Mouse (Mus musculus): ENCODE results near the gene D430041D05Rik. TPM values are rescaled to one million over a fixed set of nuclear protein-coding genes. Genes with fewer than 3 reads are reported as not detected.

D430041D05Rik gene
- polyA plus RNA-seq, 1 experiment from 2014 or later = 2.5 TPM

DNA sequence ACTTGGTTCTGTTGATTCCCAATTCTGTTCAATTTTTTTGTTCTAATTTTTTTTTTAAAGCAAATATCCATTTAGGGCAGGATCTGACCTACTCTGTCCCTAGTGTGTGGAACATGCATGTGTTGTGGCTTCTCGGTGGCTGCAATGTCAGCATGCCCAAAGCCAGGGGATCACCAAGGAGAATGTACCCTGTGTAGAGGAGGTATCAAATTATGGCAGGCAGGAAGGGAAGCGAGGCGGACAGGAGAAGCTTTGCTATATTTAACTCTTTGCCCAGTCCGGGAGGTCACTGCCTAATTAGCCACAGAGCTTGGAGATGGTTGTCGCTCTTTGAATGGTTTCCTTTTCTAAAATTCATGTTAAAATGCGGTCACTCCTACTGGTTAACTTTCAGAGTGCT is 212.6 kb downstream of the D430041D05Rik start:
- ATAC-seq (replicated peaks; ENCODE audit: low FRiP score) (no peak), DNase-seq (ENCODE audit: low spot score) (no peak)
- H3K27me3 ChIP-seq (ENCODE audit: control insufficient read depth, insufficient read depth, low read length) = no peaks in the 10 kb centered on the region
- H3K9ac ChIP-seq (ENCODE audit: low read length) = no peak overlapping the region
- no peak overlapping the region for H3K27ac ChIP-seq (ENCODE audit: low read depth, low read length)
- no peak overlapping the region for H3K4me2 ChIP-seq (ENCODE audit: low read depth, low read length, severe bottlenecking)
- no peaks in the 10 kb centered on the region for H3K9me3 ChIP-seq (ENCODE audit: control insufficient read depth, low read length)
- no peaks in the 10 kb centered on the region for H3K4me1 ChIP-seq (replicated peaks; ENCODE audit: control insufficient read depth, insufficient read depth, low read length)
- no peak overlapping the region for H3K4me3 ChIP-seq (ENCODE audit: low read depth, low read length)
- H3K36me3 ChIP-seq (ENCODE audit: control insufficient read depth, insufficient read depth, low read length) = no peaks in the 10 kb centered on the region
- 81% methylated on average over 6 of the region's 6 CpGs for WGBS

- no peak overlapping the region for H3K27ac ChIP-seq (ENCODE audit: low read depth, low read length)
- H3K9me3 ChIP-seq (ENCODE audit: control insufficient read depth, low read length) = no peaks in the 10 kb centered on the region
- no peak overlapping the region for H3K4me3 ChIP-seq (ENCODE audit: low read depth, low read length)
- DNase-seq (ENCODE audit: low spot score) = no peak
- H3K27me3 ChIP-seq (ENCODE audit: control insufficient read depth, insufficient read depth, low read length) = no peaks in the 10 kb centered on the region
- 26% methylated on average over 3 of the region's 3 CpGs for WGBS
- H3K4me2 ChIP-seq (ENCODE audit: low read depth, low read length, severe bottlenecking) = no peak overlapping the region
- H3K36me3 ChIP-seq (ENCODE audit: control insufficient read depth, insufficient read depth, low read length) = no peaks in the 10 kb centered on the region
- H3K9ac ChIP-seq (ENCODE audit: low read length) = no peak overlapping the region
- no peaks in the 10 kb centered on the region for H3K4me1 ChIP-seq (replicated peaks; ENCODE audit: control insufficient read depth, insufficient read depth, low read length)
- no peak for ATAC-seq (replicated peaks; ENCODE audit: low FRiP score)
These were observed 213.5 kb downstream of the D430041D05Rik start for GRCm38 (mm10) chr2:104197281-104197680.

DNA sequence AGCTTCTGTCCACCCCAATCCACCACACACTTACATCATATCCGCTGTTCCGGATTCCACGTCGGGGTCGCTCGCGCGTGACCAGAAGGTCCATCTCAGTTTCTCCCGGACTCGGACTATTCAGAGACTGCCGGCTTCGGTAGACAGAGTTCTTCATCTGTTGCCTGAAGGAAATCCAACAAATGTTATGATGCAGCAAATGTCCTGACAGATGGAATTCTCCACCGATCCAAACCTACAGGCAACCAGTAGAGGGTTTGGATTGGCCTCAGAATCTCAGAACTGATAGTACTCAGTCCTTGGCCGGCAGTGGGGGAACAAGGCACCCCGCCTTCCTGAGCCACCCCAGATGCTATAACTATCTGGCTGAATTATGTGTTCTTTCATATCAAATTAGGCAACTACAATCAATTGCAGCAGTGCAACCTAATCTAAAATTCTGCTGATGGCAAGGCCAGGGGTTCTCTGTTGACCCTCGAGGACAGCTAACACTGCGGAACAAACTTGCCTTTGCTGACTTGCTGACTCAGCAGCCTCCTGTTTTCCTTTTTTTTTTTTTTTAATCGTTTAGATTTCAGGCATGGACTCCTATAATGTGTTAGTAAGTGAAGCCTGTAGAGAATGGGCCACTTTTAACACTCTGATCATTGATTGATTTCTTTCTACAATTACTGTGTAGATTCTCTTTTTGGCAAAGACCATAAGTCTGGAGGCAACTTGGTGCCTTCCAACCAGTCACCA is 218.2 kb downstream of the D430041D05Rik start:
- Histone ChIP-seq H3K36me3 (ENCODE audit: control insufficient read depth, insufficient read depth, low read length) (no peaks in the 10 kb centered on the region), H3K4me3 (ENCODE audit: low read depth, low read length) (no peak overlapping the region), H3K9me3 (ENCODE audit: control insufficient read depth, low read length) (no peaks in the 10 kb centered on the region), H3K4me1 (replicated peaks; ENCODE audit: control insufficient read depth, insufficient read depth, low read length) (no peaks in the 10 kb centered on the region), H3K4me2 (ENCODE audit: low read depth, low read length, severe bottlenecking) (no peak overlapping the region), H3K27ac (ENCODE audit: low read depth, low read length) (no peak overlapping the region), H3K9ac (ENCODE audit: low read length) (no peak overlapping the region), H3K27me3 (ENCODE audit: control insufficient read depth, insufficient read depth, low read length) (no peaks in the 10 kb centered on the region)
- ATAC-seq (replicated peaks; ENCODE audit: low FRiP score) = no peak
- DNase-seq (ENCODE audit: low spot score) = peak; percentile 21
- 93% methylated on average over 18 of the region's 18 CpGs for WGBS

DNA sequence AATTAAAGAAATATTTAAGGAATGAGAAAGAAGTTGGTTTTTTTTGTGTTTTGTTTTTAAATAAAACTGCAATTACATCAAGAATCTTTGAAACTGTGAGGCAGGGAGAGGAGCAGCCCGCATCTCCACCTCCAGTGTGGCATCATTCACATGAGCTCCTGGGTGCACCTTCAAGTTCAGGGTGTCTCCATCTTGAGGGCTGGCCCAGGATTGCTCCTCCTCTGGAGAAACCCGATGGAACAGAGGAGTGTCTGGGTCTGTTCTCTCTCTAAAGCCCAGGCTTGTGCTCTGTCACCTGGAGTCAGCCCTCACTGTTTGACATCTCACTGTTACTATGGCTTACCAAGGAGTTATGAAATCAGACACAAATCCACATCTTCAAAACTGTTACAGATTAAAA is 219.1 kb downstream of the D430041D05Rik start:
- no peak overlapping the region for H3K27ac ChIP-seq (ENCODE audit: low read depth, low read length)
- H3K4me3 ChIP-seq (ENCODE audit: low read depth, low read length) = no peak overlapping the region
- H3K36me3 ChIP-seq (ENCODE audit: control insufficient read depth, insufficient read depth, low read length) = no peaks in the 10 kb centered on the region
- no peak for ATAC-seq (replicated peaks; ENCODE audit: low FRiP score)
- H3K9ac ChIP-seq (ENCODE audit: low read length) = no peak overlapping the region
- DNase-seq (ENCODE audit: low spot score) = no peak
- no peaks in the 10 kb centered on the region for H3K27me3 ChIP-seq (ENCODE audit: control insufficient read depth, insufficient read depth, low read length)
- WGBS = 76% methylated on average over 2 of the region's 2 CpGs
- H3K9me3 ChIP-seq (ENCODE audit: control insufficient read depth, low read length) = no peaks in the 10 kb centered on the region
- H3K4me1 ChIP-seq (replicated peaks; ENCODE audit: control insufficient read depth, insufficient read depth, low read length) = no peaks in the 10 kb centered on the region
- no peak overlapping the region for H3K4me2 ChIP-seq (ENCODE audit: low read depth, low read length, severe bottlenecking)

GRCm38 (mm10) chr2:104188859-104189258 is 222.0 kb downstream of the D430041D05Rik start:
- 89% methylated on average over 2 of the region's 2 CpGs for WGBS
- no peak for ATAC-seq (replicated peaks; ENCODE audit: low FRiP score)
- H3K9me3 ChIP-seq (ENCODE audit: control insufficient read depth, low read length) = no peaks in the 10 kb centered on the region

DNA sequence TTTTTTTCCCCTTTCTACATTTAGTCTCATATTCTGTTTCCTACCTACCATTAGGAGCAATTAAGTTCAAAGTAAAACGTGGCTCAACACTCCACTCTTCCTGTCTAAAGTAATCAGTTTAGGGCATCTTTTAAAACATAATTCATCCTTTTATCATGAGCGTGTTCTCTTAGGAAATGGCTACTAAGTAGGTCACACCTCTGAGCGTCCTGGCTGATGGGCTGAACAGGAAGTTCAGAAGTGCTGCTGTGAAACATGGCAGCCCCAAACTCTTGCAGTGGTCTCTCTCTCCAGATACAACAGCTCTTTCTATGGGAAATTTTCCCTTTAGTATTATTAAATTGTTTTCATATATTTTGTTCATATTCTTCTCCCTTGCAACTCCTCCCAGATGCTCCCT is 223.7 kb downstream of the D430041D05Rik start:
- Histone ChIP-seq H3K27me3 (ENCODE audit: control insufficient read depth, insufficient read depth, low read length) (no peaks in the 10 kb centered on the region), H3K4me1 (replicated peaks; ENCODE audit: control insufficient read depth, insufficient read depth, low read length) (no peaks in the 10 kb centered on the region), H3K27ac (ENCODE audit: low read depth, low read length) (no peak overlapping the region), H3K4me2 (ENCODE audit: low read depth, low read length, severe bottlenecking) (no peak overlapping the region), H3K9me3 (ENCODE audit: control insufficient read depth, low read length) (no peaks in the 10 kb centered on the region), H3K4me3 (ENCODE audit: low read depth, low read length) (no peak overlapping the region), H3K36me3 (ENCODE audit: control insufficient read depth, insufficient read depth, low read length) (no peaks in the 10 kb centered on the region), H3K9ac (ENCODE audit: low read length) (no peak overlapping the region)
- WGBS = 73% methylated on average over 3 of the region's 3 CpGs
- no peak for DNase-seq (ENCODE audit: low spot score)
- no peak for ATAC-seq (replicated peaks; ENCODE audit: low FRiP score)

More at GRCm38 (mm10) chr2:104188859-104189258, 222.0 kb downstream of the D430041D05Rik start:
- Histone ChIP-seq H3K4me3 (ENCODE audit: low read depth, low read length) (no peak overlapping the region), H3K4me2 (ENCODE audit: low read depth, low read length, severe bottlenecking) (no peak overlapping the region), H3K36me3 (ENCODE audit: control insufficient read depth, insufficient read depth, low read length) (no peaks in the 10 kb centered on the region), H3K4me1 (replicated peaks; ENCODE audit: control insufficient read depth, insufficient read depth, low read length) (no peaks in the 10 kb centered on the region), H3K27me3 (ENCODE audit: control insufficient read depth, insufficient read depth, low read length) (no peaks in the 10 kb centered on the region), H3K27ac (ENCODE audit: low read depth, low read length) (no peak overlapping the region), H3K9ac (ENCODE audit: low read length) (no peak overlapping the region)
- DNase-seq (ENCODE audit: low spot score) = no peak

DNA sequence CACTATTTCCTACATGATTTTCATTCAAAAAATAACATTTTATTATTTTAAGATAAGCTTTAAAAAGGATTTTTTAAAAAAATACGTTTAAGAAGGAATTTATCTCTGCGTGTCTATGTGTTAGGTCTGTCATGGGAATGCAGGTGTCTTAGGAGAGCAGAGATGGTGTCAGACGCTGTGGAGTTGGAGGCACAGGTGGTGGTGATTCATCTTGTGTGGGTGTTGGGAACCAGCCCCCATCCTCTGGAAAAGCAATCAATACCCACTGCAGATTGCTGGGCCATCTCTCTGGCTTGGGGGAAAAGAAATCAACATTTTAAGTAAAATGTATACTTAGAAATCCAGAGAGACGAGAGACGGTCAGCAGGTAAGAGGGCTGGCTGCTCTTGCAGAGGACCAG is 225.2 kb downstream of the D430041D05Rik start:
- H3K27me3 ChIP-seq (ENCODE audit: control insufficient read depth, insufficient read depth, low read length) = no peaks in the 10 kb centered on the region
- no peaks in the 10 kb centered on the region for H3K36me3 ChIP-seq (ENCODE audit: control insufficient read depth, insufficient read depth, low read length)
- H3K9ac ChIP-seq (ENCODE audit: low read length) = no peak overlapping the region
- DNase-seq (ENCODE audit: low spot score) = no peak
- no peak overlapping the region for H3K27ac ChIP-seq (ENCODE audit: low read depth, low read length)
- ATAC-seq (replicated peaks; ENCODE audit: low FRiP score) = no peak
- H3K4me1 ChIP-seq (replicated peaks; ENCODE audit: control insufficient read depth, insufficient read depth, low read length) = no peaks in the 10 kb centered on the region
- H3K4me3 ChIP-seq (ENCODE audit: low read depth, low read length) = no peak overlapping the region
- no peaks in the 10 kb centered on the region for H3K9me3 ChIP-seq (ENCODE audit: control insufficient read depth, low read length)
- H3K4me2 ChIP-seq (ENCODE audit: low read depth, low read length, severe bottlenecking) = no peak overlapping the region
- 89% methylated on average over 5 of the region's 5 CpGs for WGBS

GRCm38 (mm10) chr2:104184296-104184695 is 226.5 kb downstream of the D430041D05Rik start:
- Histone ChIP-seq H3K4me2 (ENCODE audit: low read depth, low read length, severe bottlenecking) (no peak overlapping the region), H3K4me3 (ENCODE audit: low read depth, low read length) (no peak overlapping the region), H3K9me3 (ENCODE audit: control insufficient read depth, low read length) (no peaks in the 10 kb centered on the region), H3K36me3 (ENCODE audit: control insufficient read depth, insufficient read depth, low read length) (no peaks in the 10 kb centered on the region), H3K27me3 (ENCODE audit: control insufficient read depth, insufficient read depth, low read length) (no peaks in the 10 kb centered on the region), H3K27ac (ENCODE audit: low read depth, low read length) (no peak overlapping the region), H3K9ac (ENCODE audit: low read length) (no peak overlapping the region), H3K4me1 (replicated peaks; ENCODE audit: control insufficient read depth, insufficient read depth, low read length) (no peaks in the 10 kb centered on the region)
- DNase-seq (ENCODE audit: low spot score) (no peak), ATAC-seq (replicated peaks; ENCODE audit: low FRiP score) (no peak)
- WGBS = 80% methylated on average over 4 of the region's 4 CpGs

DNA sequence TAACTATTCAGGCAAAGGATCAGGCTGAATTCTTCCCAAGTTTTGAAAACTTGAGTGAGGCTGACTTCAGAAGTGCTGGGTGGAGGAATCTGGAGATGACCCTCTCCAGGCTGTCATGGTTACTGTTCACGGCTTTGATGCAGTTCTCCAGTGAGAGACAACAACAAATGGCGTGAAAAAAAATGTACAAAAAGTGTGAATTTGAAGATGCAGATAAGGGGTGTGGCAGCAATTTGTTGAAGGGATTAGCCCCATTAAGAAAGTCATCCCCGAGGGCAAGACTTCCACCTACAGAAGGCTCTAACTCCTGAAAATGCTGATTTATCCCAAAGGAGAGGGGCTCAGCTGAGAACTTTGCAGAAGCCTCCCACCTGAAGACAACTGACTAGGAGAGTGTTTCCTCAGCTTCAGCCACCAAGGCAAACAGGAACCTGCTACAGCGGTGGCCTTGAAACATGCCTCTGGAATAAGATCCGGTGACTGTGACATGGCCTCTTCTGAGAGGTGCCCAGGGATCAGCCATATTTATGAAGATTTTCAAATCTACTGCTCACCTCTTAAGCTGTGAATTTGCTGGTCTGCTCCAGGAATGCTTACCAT is 227.5 kb downstream of the D430041D05Rik start:
- DNase-seq (ENCODE audit: low spot score) = no peak
- H3K9ac ChIP-seq (ENCODE audit: low read length) = no peak overlapping the region
- no peaks in the 10 kb centered on the region for H3K36me3 ChIP-seq (ENCODE audit: control insufficient read depth, insufficient read depth, low read length)
- no peaks in the 10 kb centered on the region for H3K9me3 ChIP-seq (ENCODE audit: control insufficient read depth, low read length)
- no peaks in the 10 kb centered on the region for H3K27me3 ChIP-seq (ENCODE audit: control insufficient read depth, insufficient read depth, low read length)
- no peak for ATAC-seq (replicated peaks; ENCODE audit: low FRiP score)
- no peak overlapping the region for H3K27ac ChIP-seq (ENCODE audit: low read depth, low read length)
- no peak overlapping the region for H3K4me3 ChIP-seq (ENCODE audit: low read depth, low read length)
- 86% methylated on average over 5 of the region's 5 CpGs for WGBS
- H3K4me2 ChIP-seq (ENCODE audit: low read depth, low read length, severe bottlenecking) = no peak overlapping the region
- H3K4me1 ChIP-seq (replicated peaks; ENCODE audit: control insufficient read depth, insufficient read depth, low read length) = no peaks in the 10 kb centered on the region
